Mouse (Mus musculus) CH12.LX (cell line): ENCODE measurements around the gene Padi3.

Experiments used
- MEF2A ChIP-seq: IDR thresholded peaks from 2 replicates; pipeline ENCODE4 v1.6.1; 2014; ENCODE audit warnings: low read depth, mild to moderate bottlenecking, inconsistent platforms, low read length, improper control_type of control experiment, borderline replicate concordance
- NRF1 ChIP-seq: IDR thresholded peaks from 2 replicates; pipeline ENCODE4 v1.6.1; 2014; ENCODE audit warnings: low read depth, mild to moderate bottlenecking, inconsistent platforms, low read length, improper control_type of control experiment, moderate library complexity
- RCOR1 ChIP-seq: conservative IDR thresholded peaks from 2 replicates; pipeline ENCODE4 v1.6.1; 2012; ENCODE audit warnings: low read depth, mild to moderate bottlenecking, inconsistent platforms, low read length, improper control_type of control experiment
- ZMIZ1 ChIP-seq: IDR thresholded peaks from 2 replicates; pipeline ENCODE4 v1.6.1; 2012; ENCODE audit warnings: low read depth, mild to moderate bottlenecking, inconsistent platforms, low read length, improper control_type of control experiment

DNA sequence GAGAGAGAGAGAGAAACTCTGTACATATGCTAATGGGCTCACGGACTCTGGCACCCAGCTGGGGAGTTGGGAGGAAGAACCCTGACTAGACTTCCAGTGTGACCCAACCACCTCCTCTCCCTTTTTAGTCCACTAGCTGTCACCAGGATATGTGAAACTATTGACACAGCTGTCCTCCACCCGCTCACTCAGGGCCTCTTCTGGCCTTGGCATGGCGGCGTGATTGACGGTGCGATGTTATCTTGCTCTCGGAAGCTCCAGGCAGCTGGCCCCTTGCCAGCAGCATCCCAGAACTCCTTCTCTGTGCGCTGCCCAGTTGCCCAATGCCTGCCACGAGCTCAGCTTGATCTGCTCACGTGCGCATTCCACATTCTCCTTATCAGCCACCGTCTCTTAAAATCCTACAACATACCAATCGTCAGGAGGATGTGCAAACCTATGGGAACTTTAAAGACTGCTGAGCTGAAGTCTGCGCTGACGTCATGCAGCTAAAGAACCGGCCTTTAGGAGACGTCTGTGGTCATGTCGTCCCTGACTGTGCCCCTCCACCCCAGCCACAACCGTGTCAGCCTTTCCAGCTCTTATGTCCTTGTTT lies 30.5 kb downstream of the Padi3 start:
- no peak for TF ChIP-seq RCOR1
- no peak for TF ChIP-seq NRF1
- TF ChIP-seq ZMIZ1 = no peak
- TF ChIP-seq MEF2A = no peak
